Mouse (Mus musculus): ENCODE measurements around the gene Srrm2. TPM values are rescaled to one million over a fixed set of nuclear protein-coding genes. Genes with fewer than 3 reads are reported as not detected.

Srrm2 gene
- 411 and 414 TPM in 2 replicates for polyA plus RNA-seq (2015; fragmentation: Nextera tagmentation; extraction: Ambion mirVana)

DNA sequence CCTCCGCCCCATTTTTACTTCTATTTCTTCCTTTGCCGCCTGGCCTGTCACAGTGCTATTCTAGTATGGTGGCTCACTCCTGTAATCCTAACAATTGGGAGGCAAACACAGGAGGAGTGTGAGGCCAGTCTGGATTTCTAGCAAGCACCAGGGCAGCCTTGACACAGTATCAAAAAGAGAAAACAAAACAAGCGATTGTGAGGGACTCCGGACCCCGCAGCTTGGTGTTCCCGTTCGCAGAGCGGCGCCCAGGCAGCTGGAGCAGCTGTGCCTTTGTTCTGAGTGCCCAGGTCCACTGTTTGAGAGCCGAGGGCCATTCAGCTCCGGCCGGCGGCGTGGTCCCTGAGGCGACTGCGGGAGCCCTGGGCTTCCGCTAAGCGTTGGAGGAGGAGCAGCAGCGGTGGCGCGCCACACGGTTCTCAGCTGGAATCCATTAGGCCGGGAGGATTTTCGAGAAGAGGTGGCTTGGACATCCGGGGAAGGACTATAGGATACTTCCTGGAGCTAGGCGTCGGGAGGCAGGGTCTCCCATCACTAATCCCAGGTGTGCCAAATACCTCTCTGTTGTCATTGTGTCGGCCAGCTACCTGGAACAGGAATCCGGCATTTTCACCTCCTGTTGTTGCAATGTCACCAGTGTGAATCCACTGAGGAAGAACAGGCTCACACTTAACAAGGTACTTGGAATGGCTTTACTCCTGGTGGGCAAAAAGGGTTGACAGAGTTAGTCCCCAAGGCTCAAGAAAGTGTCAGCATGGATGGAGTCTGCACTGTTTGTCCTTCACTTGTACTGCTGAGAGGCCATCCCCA is at the start of gene Srrm2:
Srrm2 (plus strand) TSS at position 264 of the 810 bp plus-strand sequence.
- Histone ChIP-seq H3K9ac (ENCODE audit: low read length) (peak within 1 kb of the TSS; percentile 88), H3K4me3 (ENCODE audit: low read length) (peak within 1 kb of the TSS; percentile 62), H3K4me1 (replicated peaks; ENCODE audit: control insufficient read depth, insufficient read depth, low read length) (peaks cover 19% of the 10 kb centered on the region), H3K4me2 (ENCODE audit: low read depth, low read length) (peak within 1 kb of the TSS; percentile 75), H3K9me3 (ENCODE audit: control insufficient read depth, low read length) (no peaks in the 10 kb centered on the region), H3K27ac (ENCODE audit: low read length) (peak within 1 kb of the TSS; percentile 90), H3K36me3 (ENCODE audit: control insufficient read depth, insufficient read depth, low read length) (no peaks in the 10 kb centered on the region), H3K27me3 (ENCODE audit: control insufficient read depth, insufficient read depth, low read depth, low read length) (no peaks in the 10 kb centered on the region)
- WGBS = 3% methylated on average over 29 of the region's 29 CpGs
- peak; percentile 70 for ATAC-seq (ENCODE audit: low read depth)

DNA sequence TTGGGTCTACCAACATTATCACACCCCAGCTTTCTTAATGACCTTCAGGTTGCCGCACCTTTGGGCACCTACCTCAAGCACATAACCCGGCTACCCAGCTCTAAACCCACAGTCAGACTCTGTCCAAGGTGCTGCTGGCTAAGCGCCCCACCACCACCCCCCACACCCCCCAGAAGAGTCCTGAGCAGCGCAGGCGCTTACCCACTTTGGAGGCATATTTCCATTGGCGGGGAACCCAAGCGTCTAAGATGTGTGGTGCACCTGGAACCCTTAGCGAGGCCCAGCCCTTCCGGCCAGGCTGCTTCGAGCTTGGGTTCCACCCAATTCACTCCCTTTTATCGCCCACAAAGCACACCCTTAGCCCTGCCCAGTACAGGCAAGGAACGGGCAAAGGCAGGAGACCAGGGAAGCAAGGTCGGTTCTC is 49.7 kb upstream of the Srrm2 start, which contains the start of gene Paqr4:
Paqr4 (minus strand) TSS at position 270 of the 424 bp plus-strand sequence.
- Histone ChIP-seq H3K27me3 (ENCODE audit: control insufficient read depth, insufficient read depth, low read depth, low read length) (peaks cover 50% of the 10 kb centered on the region), H3K36me3 (ENCODE audit: control insufficient read depth, insufficient read depth, low read length) (peaks cover 15% of the 10 kb centered on the region), H3K4me2 (ENCODE audit: low read depth, low read length) (peak within 1 kb of the TSS; percentile 96), H3K9me3 (ENCODE audit: control insufficient read depth, low read length) (no peaks in the 10 kb centered on the region), H3K27ac (ENCODE audit: low read length) (peak within 1 kb of the TSS; percentile 88), H3K9ac (ENCODE audit: low read length) (peak within 1 kb of the TSS; percentile 85), H3K4me1 (replicated peaks; ENCODE audit: control insufficient read depth, insufficient read depth, low read length) (peaks cover 39% of the 10 kb centered on the region), H3K4me3 (ENCODE audit: low read length) (peak within 1 kb of the TSS; percentile 84)
- ATAC-seq (ENCODE audit: low read depth) = peak; percentile 44
- WGBS = 3% methylated on average over 13 of the region's 13 CpGs

DNA sequence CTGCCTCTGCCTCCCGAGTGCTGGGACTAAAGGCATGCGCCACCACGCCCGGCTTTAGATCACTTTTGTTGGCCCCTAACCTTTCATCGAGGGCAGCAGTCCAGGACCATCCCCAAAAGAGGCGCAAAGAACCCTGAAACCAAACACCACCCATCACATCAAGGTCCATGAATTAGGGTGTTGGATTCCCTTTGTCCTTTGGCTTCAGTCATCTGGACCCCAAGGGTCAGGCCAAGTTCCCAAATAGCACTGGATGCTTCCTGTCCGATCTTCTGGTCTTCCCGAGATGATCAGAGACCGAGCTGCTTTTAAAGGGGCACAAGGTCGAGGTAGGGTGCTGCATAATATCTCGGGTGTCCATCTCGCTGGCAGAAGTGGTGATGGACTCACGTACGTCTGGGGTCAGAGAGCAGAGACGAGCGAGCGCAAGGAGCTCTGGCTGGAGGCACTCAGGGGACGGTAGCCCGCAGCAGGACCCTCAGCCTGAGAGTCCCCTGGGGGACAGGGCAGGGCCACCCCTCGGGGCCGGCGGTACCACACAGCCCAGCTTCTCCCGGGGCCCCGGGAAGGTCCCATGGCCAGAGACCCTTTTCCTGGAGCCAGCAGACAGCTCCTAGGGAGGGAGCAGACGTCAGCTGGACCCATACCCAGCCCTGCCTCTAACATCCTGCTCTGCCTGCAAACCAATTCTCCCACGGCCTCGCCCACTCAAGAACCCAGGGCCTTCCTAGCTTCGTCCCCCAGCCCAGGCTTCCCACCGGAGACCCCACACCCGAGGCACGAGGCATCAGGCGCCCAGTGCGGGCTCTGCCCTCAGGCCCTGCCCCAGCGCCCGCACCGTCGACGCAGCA is 48.7 kb upstream of the Srrm2 start:
- H3K4me1 ChIP-seq (replicated peaks; ENCODE audit: control insufficient read depth, insufficient read depth, low read length) = peaks cover 43% of the 10 kb centered on the region

DNA sequence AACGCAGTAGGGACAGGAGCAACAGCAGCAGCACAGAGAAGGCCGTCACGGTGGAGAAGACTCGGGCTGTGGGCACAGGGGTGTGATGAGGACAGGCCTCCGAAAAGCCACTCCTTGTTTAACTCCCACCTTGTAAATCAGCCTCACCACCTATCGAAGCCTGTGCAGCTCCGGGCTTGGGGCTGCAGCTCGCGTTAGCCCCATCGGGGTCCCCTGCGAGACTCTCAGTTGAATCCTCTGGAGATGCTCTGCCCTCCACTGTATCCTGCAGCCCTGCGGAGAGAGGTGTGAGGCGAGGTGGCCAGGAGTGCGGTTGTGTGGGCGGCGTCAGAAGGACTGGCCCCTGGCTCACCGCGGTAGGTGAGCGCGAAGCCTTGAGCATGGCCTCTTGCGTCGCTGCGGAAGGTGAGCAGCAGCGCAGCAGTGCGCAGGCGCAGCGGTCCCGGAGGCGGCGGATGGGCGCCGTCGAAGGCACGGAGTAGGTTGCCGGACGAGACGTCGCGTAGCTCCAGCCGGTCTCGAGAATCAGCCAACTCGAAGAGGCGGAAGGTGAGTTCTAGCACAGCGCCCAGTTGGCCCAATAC is 48.0 kb upstream of the Srrm2 start:
- no peak for ATAC-seq (ENCODE audit: low read depth)
- Histone ChIP-seq H3K4me3 (ENCODE audit: low read length) (peak overlapping the region; percentile 27), H3K36me3 (ENCODE audit: control insufficient read depth, insufficient read depth, low read length) (peaks cover 2% of the 10 kb centered on the region), H3K27ac (ENCODE audit: low read length) (no peak overlapping the region), H3K27me3 (ENCODE audit: control insufficient read depth, insufficient read depth, low read depth, low read length) (peaks cover 66% of the 10 kb centered on the region), H3K9me3 (ENCODE audit: control insufficient read depth, low read length) (no peaks in the 10 kb centered on the region), H3K9ac (ENCODE audit: low read length) (no peak overlapping the region), H3K4me2 (ENCODE audit: low read depth, low read length) (peak overlapping the region; percentile 32), H3K4me1 (replicated peaks; ENCODE audit: control insufficient read depth, insufficient read depth, low read length) (peaks cover 43% of the 10 kb centered on the region)
- WGBS = 6% methylated on average over 44 of the region's 44 CpGs

More for the DNA sequence above, 48.7 kb upstream of the Srrm2 start:
- no peak overlapping the region for H3K9ac ChIP-seq (ENCODE audit: low read length)
- no peak overlapping the region for H3K27ac ChIP-seq (ENCODE audit: low read length)
- H3K9me3 ChIP-seq (ENCODE audit: control insufficient read depth, low read length) = no peaks in the 10 kb centered on the region
- H3K4me3 ChIP-seq (ENCODE audit: low read length) = no peak overlapping the region
- peaks cover 9% of the 10 kb centered on the region for H3K36me3 ChIP-seq (ENCODE audit: control insufficient read depth, insufficient read depth, low read length)
- ATAC-seq (ENCODE audit: low read depth) = no peak
- no peak overlapping the region for H3K4me2 ChIP-seq (ENCODE audit: low read depth, low read length)
- WGBS = 46% methylated on average over 38 of the region's 38 CpGs
- peaks cover 60% of the 10 kb centered on the region for H3K27me3 ChIP-seq (ENCODE audit: control insufficient read depth, insufficient read depth, low read depth, low read length)

DNA sequence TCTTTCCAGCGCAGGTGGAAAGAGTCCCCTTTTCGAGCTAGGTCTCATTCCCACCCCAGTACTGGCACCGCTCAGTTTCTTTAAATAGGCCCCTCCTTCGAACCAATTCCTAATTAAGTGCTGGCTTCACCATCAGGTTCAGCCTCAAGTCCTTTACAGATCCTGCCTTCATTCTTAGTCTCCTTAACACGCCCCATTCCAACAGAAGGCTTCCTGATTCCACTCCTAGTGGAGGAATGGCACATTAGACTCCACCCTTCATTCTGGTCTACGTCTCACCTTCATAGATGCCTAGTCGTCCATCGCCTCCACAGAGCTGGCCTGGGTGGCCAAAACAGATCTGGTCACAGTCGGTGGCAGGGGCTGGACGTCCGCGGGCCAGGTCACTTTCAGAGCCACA is 47.4 kb upstream of the Srrm2 start:
- peaks cover 39% of the 10 kb centered on the region for H3K4me1 ChIP-seq (replicated peaks; ENCODE audit: control insufficient read depth, insufficient read depth, low read length)
- no peak overlapping the region for H3K27ac ChIP-seq (ENCODE audit: low read length)
- H3K4me2 ChIP-seq (ENCODE audit: low read depth, low read length) = peak overlapping the region; percentile 32; the same call in 1 of the 2 replicates
- no peaks in the 10 kb centered on the region for H3K36me3 ChIP-seq (ENCODE audit: control insufficient read depth, insufficient read depth, low read length)
- H3K4me3 ChIP-seq (ENCODE audit: low read length) = peak overlapping the region; percentile 27; the same call in 1 of the 2 replicates
- WGBS = 60% methylated on average over 12 of the region's 12 CpGs
- no peak overlapping the region for H3K9ac ChIP-seq (ENCODE audit: low read length)
- ATAC-seq (ENCODE audit: low read depth) = no peak
- H3K9me3 ChIP-seq (ENCODE audit: control insufficient read depth, low read length) = no peaks in the 10 kb centered on the region
- peaks cover 73% of the 10 kb centered on the region for H3K27me3 ChIP-seq (ENCODE audit: control insufficient read depth, insufficient read depth, low read depth, low read length)

DNA sequence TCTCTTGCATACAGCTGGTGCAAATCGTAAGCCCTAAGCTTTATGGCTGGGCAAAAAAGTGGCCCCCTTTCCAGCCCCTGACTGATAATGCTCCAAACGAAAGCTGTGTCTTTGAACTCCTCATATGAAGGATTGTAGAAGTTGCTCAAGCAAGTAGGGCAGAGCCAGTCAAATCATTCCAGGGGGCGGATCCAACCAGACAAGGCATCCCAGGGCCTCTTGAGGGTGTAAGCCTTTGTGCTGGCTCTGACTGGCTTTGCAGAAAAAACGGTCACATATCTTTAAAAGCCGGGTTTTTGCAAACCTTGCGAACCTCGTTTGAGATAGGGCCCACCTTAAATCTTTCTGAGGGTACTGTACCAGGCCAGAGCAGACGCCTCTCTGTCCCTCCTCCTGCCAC is 46.3 kb upstream of the Srrm2 start:
- H3K4me3 ChIP-seq (ENCODE audit: low read length) = no peak overlapping the region
- H3K4me2 ChIP-seq (ENCODE audit: low read depth, low read length) = no peak overlapping the region
- WGBS = 21% methylated on average over 8 of the region's 8 CpGs
- no peaks in the 10 kb centered on the region for H3K9me3 ChIP-seq (ENCODE audit: control insufficient read depth, low read length)
- ATAC-seq (ENCODE audit: low read depth) = no peak
- H3K27ac ChIP-seq (ENCODE audit: low read length) = no peak overlapping the region
- no peak overlapping the region for H3K9ac ChIP-seq (ENCODE audit: low read length)
- H3K4me1 ChIP-seq (replicated peaks; ENCODE audit: control insufficient read depth, insufficient read depth, low read length) = peaks cover 27% of the 10 kb centered on the region
- H3K27me3 ChIP-seq (ENCODE audit: control insufficient read depth, insufficient read depth, low read depth, low read length) = peaks cover 76% of the 10 kb centered on the region
- H3K36me3 ChIP-seq (ENCODE audit: control insufficient read depth, insufficient read depth, low read length) = no peaks in the 10 kb centered on the region

DNA sequence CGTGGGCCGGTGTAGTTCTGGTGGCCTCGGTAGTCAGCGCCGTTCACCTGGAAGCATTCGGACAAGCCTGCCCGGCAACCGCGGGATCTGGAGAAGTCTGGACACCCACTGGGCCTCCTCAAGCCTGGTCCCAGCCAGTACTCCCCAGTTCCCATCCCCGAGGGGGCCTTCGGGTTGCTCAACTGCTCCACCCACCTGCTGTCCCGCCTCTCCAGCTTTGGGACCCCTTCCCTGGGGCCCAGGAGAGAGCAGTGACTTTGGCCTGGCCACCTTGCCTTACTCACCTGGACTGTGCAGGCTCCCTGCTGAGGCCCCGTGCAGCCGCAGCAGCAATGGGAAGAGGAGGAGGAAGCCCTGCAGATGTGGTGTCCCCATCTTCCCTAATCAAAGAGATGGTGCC is 45.7 kb upstream of the Srrm2 start:
- no peak overlapping the region for H3K27ac ChIP-seq (ENCODE audit: low read length)
- no peaks in the 10 kb centered on the region for H3K9me3 ChIP-seq (ENCODE audit: control insufficient read depth, low read length)
- H3K4me2 ChIP-seq (ENCODE audit: low read depth, low read length) = no peak overlapping the region; the same call in 1 of the 2 replicates
- WGBS = 6% methylated on average over 14 of the region's 14 CpGs
- no peak overlapping the region for H3K4me3 ChIP-seq (ENCODE audit: low read length)
- no peak overlapping the region for H3K9ac ChIP-seq (ENCODE audit: low read length)
- H3K27me3 ChIP-seq (ENCODE audit: control insufficient read depth, insufficient read depth, low read depth, low read length) = peaks cover 76% of the 10 kb centered on the region
- peaks cover 28% of the 10 kb centered on the region for H3K4me1 ChIP-seq (replicated peaks; ENCODE audit: control insufficient read depth, insufficient read depth, low read length)
- no peak for ATAC-seq (ENCODE audit: low read depth)
- H3K36me3 ChIP-seq (ENCODE audit: control insufficient read depth, insufficient read depth, low read length) = no peaks in the 10 kb centered on the region

DNA sequence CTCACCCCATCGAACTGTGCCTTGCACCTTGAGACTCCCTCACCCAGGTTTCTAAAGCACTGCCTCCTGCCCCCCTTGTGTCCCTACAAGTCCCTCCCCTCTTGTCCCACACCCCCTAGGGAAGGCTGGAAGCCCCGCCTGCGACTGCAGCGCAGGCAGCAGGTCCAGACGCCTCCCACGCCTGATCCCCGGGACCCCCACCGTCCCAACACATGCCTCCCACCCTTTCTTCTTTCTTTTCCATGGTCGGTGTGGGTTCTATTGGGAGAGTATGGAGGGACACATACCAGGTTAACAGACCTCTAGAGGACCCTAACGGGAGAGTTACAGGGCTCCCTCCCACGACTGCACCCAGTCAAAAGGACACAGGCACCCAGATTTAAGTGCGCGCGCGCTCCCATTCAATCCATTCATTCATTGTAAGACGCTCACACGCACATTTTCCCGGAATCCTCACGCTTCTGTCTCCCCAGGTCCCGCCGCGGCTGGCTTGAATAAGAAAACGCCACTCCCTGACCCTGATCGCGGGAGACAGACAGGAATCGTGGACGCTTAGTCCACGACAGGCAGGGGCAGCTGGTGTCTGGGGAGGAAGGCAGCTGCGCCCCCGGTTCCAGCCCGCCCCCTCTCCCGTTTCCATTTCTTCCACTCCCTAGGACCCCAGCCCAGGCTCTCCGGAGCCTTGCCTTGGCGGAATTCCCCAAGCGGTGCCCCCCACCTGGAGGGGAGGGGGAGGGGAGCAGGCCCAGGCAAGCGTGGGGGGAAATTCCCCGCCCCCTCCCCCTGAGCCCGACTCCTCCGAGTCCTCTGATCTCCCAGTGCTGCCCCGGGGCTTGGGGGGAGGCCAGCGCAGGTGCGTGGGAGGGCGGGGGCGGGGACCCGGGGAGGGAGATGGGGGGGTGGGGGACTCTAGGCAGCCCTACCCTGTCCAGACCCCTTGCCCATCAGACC is 44.8 kb upstream of the Srrm2 start, which contains the start of gene Kremen2:
Kremen2 (minus strand) TSS at position 533 of the 951 bp plus-strand sequence.
- no peak for ATAC-seq (ENCODE audit: low read depth)
- Histone ChIP-seq H3K9me3 (ENCODE audit: control insufficient read depth, low read length) (no peaks in the 10 kb centered on the region), H3K27ac (ENCODE audit: low read length) (no peak within 1 kb of the TSS), H3K9ac (ENCODE audit: low read length) (peak within 1 kb of the TSS; percentile 47), H3K36me3 (ENCODE audit: control insufficient read depth, insufficient read depth, low read length) (no peaks in the 10 kb centered on the region), H3K4me3 (ENCODE audit: low read length) (peak within 1 kb of the TSS; percentile 34), H3K4me2 (ENCODE audit: low read depth, low read length) (peak within 1 kb of the TSS; percentile 49), H3K4me1 (replicated peaks; ENCODE audit: control insufficient read depth, insufficient read depth, low read length) (peaks cover 25% of the 10 kb centered on the region), H3K27me3 (ENCODE audit: control insufficient read depth, insufficient read depth, low read depth, low read length) (peaks cover 76% of the 10 kb centered on the region)
- WGBS = under 1% methylated on average over 41 of the region's 45 CpGs
